Mouse (Mus musculus) CD4-positive helper T cell, adult 2 months (primary cell): ENCODE results near the gene Vps51.
A peak's percentile ranks its signal among the peaks of the same experiment; 100 is the strongest.

Experiments
- DNase-seq: peaks from one replicate; pipeline ENCODE4 v3.0.0-alpha.2; 2012; ENCODE audit warnings: low read depth, missing footprints, low spot score

Vps51 gene

GRCm38 (mm10) chr19:6047899-6048166, 29.2 kb downstream of the Vps51 start:
- DNase-seq, result no peak

- DNase-seq, result no peak
Observed at GRCm38 (mm10) chr19:6047154-6047898, 29.7 kb downstream of the Vps51 start.

- DNase-seq, result peak; percentile 96
Observed at GRCm38 (mm10) chr19:6046294-6047153, 30.5 kb downstream of the Vps51 start, which contains the start of gene Syvn1. TSS of gene Syvn1 (plus strand) at chr19:6046576.

GRCm38 (mm10) chr19:6045366-6046293, 31.4 kb downstream of the Vps51 start:
- DNase-seq, result peak; percentile 78

- peak; percentile 62 for DNase-seq
Observed at GRCm38 (mm10) chr19:6044102-6044501, 32.9 kb downstream of the Vps51 start.

- DNase-seq, result no peak
Observed at GRCm38 (mm10) chr19:6042293-6042692, 34.7 kb downstream of the Vps51 start.

GRCm38 (mm10) chr19:6040002-6040401, 37.0 kb downstream of the Vps51 start:
- DNase-seq, result no peak

GRCm38 (mm10) chr19:6038326-6038725, 38.7 kb downstream of the Vps51 start:
- DNase-seq, result no peak

GRCm38 (mm10) chr19:6037695-6038094, 39.3 kb downstream of the Vps51 start:
- DNase-seq, result no peak

- no peak for DNase-seq
Observed at GRCm38 (mm10) chr19:6035966-6036585, 41.0 kb downstream of the Vps51 start.

GRCm38 (mm10) chr19:6030520-6031280, 46.3 kb downstream of the Vps51 start:
- no peak for DNase-seq

GRCm38 (mm10) chr19:6029426-6029825, 47.6 kb downstream of the Vps51 start:
- DNase-seq, result no peak

GRCm38 (mm10) chr19:6028991-6029390, 48.0 kb downstream of the Vps51 start:
- no peak for DNase-seq

GRCm38 (mm10) chr19:6023930-6024329, 53.1 kb downstream of the Vps51 start:
- no peak for DNase-seq

- DNase-seq, result no peak
Observed at GRCm38 (mm10) chr19:6023059-6023458, 54.0 kb downstream of the Vps51 start.

GRCm38 (mm10) chr19:6020276-6020675, 56.8 kb downstream of the Vps51 start:
- no peak for DNase-seq

GRCm38 (mm10) chr19:6018142-6019089, 58.6 kb downstream of the Vps51 start:
- DNase-seq, result peak; percentile 90
